Mouse (Mus musculus) cerebellum, postnatal 10 days (tissue): ENCODE measurements around the gene Fam19a4.

Experiments
- DNase-seq, 2 experiments: peaks; one replicate each; pipeline ENCODE4 v3.0.0; 2021; ENCODE audit warnings: mixed read lengths in 2 of 2

The Fam19a4 gene

DNA sequence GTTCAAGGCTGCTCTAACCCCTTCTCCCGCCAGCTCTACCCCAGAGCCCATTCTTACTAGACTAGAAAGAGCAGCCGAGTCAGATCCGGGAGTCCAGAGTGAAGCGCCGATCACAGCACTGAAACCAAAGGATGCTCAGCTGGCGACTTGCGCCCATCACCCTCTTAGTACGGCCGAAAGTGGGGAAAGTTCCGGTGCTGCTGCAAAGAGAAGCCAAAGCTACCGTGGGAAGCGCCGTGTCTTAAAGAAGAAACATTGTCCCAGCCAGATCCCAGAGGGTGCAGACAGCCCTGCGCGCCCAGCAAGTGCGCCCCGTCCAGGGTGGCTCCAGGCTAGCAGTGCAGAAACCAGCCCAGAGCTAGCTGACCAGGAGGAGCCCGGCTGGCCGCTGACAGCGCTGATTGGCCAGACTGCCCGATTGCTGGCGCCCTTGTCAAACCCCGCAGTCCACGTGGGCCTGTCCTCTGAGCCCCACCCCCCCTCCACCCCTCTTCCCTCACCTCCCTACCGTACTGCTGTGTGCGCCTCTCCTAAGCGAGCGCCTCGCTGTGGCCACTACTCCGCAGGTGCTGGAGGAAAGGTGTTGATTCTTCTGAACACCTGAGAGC is at the start of gene Fam19a4:
TSS of gene Fam19a4 (minus strand) at position 340 of the 608 bp plus-strand sequence.
- DNase-seq = peak; percentile 52 to 67

DNA sequence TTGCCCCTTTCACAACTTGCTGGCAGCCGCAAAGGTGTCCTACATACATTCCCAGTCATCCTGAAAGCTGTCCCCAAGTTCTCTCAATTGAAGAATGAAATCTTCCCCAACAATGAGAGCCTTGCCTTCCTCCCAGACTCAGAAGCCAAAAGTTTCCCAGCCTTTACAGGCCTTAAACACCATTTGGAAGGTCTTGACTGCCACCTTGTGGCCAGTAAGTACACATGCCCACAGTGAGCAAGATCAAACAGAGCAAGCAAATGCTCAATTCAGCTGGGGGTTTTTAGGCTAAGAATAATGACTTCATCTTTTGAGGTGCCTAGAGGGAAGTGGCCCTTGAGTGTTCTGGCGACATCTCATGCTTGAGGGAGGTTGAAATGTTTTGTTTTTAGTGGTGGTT is 46.6 kb upstream of the Fam19a4 start:
- DNase-seq = peak; percentile 73 to 74

DNA sequence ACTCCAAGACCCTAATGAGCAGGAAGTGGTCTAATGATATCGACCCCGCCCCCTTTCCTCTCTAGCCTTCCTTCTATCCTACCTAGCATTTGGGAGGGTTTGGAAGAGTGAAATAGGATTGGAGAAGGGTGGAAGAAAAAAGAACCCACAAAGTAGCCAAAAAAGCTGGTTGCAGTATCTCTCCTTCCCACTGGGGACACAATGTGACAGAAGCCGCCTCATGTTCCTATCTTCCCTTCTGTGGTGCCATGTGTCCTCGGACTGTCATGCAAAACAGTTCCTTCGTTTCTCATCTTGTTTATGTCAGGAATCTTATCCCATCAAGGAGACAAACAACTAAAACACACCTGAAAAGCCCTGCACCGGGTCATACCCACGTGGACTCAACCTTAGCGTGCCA is 45.9 kb upstream of the Fam19a4 start:
- DNase-seq = no peak

DNA sequence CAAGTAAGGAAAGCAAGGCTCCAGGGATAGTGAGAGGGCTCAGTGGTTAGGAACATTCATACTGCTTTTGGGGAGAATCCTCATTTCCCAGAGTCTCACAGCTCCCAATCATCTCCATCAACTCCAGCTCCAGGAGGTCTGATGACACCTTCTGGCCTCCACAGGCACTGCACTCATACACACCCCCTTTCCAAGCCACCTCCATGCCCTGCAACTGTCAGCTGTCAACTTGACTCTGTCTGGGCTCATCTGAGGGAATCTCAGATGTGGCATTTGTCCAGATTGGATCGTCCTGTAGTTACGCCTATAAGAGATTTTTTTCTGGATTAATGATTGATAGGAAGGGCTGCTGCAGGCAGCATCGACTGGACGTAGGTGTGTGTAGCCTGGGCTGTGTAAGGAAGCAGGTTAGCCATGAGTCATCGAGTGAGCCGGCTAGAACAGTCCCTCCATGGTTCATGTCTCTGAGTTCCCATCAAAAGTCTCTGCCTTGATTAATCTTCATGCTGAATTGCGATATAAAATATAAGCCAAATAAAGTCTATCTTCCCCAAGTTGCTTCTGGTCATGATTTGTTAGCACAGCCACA is 44.1 kb upstream of the Fam19a4 start:
- DNase-seq = peak; percentile 18 to 25

DNA sequence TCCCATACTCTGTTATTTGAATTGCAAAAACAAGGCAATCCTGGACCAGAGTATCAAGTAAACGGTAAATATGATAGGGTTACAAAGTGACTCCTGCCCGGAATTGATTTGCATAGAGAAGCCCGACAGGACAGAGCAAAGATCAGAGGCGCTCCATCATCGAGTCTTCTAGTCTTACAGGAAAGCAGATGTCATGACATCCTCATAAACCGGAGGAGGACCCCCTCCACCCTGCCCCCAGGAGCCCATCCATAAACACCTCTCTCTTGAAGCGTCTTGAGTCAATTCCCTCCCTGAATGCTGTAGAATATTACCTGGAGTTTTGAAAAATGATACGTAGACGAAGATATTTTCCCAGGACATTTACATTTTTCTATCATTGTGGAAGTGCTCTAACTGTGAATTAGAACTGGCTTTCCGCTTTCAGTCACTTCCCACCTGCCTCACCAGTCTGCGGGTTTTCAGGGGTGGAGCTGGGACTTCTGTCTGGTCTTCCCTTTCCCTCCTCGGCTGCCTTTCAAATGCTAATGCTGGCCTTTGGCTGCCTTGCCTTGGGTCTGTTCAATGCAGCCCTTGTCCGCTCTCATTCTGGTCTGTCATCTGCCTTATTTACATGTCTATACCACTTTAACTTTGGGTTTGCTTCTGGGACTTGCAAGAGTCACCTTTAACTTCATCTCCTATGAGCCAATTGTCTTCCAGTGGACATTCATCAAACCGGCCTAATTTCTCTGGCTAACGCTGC is 41.9 kb upstream of the Fam19a4 start:
- no peak for DNase-seq

DNA sequence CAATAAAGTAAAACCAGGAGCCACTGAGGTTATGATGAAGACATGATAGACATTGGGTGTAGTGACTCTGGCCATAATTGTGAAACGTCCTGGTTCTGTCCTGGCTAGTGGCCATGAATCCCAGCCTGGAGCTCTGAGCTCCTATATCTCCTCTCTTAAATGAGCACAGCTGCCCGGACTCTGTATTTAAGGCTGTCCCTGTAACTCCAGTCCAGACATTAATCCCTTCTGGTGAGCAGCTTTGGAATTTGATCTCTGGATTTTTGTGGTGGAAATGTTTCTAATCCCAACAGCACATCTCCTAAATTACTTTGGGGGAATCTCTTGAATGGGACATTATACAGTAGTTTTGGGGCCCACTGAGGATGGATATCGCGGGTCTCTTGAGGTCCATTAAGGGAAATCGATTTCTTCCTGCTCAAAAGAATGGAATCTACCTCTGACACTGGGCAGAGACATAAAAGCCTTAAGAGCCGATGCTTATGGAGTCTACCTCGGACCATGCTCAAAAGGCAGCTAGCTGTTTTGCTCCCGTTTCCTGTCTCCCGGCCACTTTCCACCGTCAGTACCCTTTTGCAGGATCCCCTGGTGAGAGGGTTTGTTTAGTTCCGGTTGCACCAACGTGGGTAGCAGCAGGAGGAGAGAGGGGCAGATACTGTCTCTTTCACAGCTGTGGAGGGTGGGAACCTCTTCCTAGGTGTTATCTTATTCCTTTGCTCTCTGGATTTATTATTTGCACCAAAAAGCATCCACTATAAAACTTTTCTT is 41.2 kb upstream of the Fam19a4 start:
- no peak for DNase-seq

DNA sequence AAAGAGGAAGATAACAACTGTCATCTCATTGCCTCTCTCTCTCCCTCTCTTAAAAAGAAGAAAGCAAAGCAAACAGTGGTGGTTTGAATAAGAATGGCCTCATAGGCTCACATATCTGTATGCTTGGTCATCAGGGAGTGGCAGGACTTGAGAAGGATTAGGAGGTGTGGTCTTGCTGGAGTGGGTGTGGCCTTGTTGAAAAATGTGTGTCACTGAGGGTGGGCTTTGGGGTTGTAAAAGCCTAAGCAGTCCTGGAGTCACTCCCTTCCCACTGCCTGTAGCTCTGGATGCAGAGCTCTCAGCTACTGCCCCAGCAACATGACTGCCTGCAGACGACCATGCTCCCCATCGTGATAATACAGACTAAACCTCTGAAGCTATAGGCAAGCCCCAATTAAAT is 22.1 kb upstream of the Fam19a4 start:
- no peak for DNase-seq

DNA sequence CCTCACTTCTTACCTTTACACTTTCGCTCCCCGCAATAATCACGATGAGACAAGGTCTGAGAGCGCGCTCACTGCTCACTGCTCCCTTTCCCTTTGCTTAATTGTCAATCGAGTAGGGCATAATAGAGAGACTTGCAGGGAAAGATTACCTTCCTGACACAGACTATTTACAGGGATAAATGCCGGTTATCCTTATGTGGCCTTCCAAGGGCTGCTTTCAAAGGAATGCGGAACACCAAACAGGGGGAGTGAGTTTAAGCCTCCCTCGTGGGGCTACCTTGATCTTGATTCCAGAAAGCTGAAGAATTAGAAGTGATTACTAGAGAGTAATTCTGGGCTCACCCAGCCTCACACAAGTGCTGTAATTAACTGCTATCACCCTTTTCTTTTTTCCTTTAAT is 19.8 kb upstream of the Fam19a4 start:
- DNase-seq = no peak

DNA sequence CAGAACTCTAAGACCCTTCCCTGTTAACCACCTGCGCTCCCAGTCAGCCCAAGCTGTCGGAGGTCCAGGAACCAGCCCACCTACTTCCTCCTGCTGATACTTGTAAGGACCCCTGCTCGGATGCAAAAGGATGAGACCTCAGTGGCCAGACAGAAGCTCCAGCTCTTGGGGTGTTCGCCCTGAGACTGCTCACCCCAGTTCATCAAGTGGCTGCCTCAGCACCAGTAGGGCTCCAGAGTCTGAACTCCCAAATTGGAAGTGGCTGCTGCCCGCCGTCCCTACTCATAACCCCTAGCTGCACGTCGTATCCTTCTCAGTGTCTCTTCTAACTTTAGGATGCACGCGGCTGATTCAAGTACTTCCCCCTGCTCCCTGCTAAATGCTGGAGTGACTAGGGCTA is 614 bp downstream of the Fam19a4 start:
- DNase-seq = no peak

DNA sequence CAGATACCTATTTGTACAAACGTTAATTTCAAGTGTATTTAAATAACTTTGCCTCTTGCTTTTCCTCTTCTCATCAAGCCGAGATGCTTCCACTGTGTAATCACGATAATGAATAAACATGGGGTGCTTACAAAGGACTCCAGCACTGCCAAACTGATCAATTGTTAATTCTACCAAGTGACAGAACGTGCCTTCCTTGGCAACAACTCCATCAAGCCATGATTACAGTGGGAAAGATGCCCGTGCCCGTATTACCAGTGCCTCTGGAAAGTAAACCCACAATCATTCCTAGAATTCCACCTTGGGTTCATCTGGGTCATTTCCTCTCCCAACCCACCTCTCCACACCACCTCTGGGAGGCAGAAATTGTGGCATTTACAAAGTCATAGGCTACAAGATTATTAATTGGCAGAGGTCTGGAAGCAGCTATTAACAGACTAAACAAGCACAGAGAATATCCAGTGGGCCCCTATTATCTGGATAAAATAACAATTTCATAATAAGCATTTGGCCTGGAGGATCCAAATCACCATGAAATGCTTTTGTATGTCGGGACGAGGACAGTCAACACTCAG is 7.9 kb downstream of the Fam19a4 start:
- DNase-seq = peak; percentile 8 to 11

DNA sequence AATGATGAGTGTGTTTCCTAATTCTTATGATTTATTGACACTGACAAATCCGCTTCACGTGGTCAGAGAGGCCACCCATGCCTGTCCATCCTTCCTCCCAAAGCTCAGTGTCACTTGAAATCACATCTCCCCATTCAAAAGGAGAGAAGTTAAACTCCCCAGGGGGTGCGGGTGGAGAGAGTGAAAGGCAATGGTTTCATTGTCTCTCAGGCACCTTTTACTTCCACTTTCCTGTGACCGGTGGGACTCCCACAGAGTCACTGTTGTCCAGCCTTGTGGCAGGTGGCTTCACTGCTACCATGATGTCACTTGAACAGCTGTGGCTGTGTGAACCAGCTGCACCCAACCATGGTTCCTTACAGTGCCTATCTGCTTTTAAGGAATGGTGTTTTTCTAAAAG is 11.8 kb downstream of the Fam19a4 start:
- DNase-seq = peak in 1 of 2 experiments; percentile 4

DNA sequence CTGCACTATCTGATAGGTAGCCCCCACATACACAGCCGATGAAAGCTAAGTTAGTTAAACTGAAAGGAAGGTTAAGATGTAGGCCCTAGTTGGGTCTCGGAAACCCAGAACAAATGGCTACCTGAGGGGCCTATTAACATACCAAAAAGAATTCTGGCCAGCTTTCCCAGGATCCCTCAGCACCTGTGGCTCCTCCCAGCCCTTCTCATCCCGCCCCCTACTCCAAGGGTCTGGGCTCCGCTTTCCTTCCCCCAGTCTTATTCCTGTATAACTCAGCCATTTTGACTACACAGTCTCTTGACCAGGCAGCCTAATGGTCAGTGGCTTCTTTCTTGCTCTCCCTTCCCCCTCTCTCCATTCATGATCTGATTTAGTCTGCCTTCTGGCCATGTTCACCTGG is 13.7 kb downstream of the Fam19a4 start:
- DNase-seq = no peak

DNA sequence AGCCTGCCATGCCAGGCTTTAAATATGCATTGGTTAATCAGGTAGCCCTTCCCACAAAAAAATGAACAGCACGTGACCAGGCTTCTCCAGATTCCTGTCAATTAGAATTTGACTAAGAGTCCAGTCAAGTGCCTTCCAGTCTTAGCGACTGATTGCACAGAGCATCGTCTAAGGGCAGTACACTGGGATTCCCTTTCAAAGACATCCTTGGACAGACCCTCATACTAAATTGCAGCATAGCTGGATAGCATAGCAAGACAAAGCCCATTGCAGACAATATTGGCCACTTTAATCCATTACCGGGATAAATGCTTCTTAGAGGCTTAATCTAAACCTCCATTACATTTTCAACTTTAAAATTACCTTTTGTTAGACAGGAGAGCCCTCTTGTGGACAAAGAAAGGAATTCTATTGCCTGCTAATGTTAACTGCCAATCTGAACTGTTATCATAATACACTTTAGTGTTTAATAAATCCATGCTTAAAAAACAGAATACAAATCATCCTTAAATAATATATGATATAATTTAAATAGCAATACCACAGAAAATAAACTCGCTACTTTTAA is 33.0 kb downstream of the Fam19a4 start:
- DNase-seq = peak in 1 of 2 experiments; percentile 49

DNA sequence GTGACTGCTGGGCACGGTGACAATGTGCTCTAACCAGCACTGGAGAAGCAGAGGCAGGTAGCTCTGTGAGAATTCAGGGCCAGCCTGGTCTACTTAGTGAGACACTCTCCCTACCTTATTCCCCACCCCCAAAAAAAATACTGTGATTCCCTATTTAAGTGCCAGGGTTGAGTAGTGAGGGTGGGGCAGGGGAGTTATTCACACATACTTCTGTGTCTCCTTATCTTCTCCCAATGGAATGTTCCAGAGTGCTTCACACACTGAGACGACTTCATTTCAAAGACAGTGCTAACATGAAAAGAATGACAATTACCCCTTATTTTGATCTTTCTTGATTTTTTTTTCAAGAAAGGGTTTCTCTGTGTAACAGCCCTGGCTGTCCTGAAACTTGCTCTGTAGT is 40.9 kb downstream of the Fam19a4 start:
- no peak for DNase-seq

DNA sequence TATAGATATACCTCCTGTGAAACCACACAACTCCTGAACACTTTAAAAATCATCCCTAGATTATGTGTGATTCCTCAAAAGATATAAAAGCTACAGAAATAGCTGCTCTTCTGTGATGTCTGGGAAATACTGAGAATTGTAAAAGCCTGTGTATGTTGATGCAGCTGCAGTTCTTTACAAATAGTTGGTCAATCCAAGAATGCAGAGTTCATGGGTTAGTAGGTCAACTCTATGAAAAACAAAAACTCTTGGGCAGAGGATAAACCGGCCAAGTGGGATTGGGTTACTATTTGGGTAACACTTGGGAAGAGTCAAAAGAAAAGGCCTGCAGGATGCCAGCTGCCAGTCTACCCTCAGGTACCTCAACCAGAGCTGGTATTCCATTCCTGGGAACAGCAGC is 43.5 kb downstream of the Fam19a4 start:
- no peak for DNase-seq

DNA sequence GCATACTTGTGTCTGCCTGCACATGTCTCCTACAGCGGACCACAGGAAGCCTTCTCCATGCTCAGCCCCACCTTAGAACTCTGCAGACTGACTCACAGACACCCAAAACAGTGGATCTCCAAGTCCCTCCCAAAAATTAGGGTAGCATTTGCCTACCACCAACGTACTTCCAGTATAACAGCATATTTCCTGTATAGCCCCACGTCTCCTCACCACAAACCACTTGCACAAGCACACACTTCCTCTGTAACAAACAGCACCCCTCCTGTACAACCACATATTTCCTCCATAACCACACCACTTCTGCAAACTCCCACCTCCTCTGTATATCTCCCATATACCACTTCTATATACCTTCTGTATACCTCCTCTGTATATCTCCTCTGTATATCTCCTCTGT is 44.2 kb downstream of the Fam19a4 start:
- DNase-seq = no peak

DNA sequence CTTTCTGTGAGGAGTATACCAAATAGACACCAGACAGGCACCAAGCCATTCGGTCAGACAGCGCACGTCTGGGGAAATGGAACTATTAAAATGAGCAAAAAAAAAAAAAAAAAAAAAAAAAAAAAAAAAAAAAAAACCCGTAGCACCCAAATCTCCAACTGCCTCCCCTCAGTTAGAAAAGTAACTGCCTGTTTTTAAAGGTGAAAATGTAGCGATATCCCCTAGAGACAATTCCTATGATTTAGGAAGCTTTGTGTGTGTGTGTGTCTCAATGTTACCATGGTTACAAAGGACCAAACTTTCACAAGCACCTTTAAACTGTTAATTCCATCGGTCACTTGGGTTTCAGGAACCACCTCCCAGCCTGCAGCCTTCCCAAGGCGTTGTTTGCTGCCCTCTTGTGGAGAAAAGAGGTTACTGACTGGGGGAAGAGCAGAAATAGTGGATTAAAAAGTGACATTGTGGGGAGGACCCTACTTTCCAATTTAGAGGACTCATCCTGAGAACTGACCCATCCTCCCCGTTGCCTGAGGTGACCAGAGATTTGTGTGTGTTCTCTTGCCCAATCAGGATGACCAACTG is 53.6 kb downstream of the Fam19a4 start:
- peak; percentile 80 to 86 for DNase-seq

DNA sequence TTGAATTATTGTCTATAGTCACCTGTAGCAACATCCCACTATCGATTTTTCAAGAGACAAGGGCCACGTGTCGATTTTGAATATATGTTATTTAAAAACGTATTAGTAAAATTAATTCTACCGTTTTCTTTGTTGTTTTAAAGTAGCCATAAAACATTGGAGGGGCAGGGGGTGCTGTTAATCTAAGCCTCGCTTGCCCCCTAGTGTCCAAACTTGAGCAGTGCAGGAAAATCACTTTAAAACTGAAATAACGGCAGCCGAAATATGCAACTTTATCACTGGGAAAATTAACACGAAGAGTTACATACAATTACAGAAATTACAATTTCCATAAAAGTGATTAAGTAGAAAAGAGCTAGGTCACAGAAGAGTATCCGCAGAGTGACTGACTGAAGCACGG is 55.2 kb downstream of the Fam19a4 start:
- peak; percentile 65 to 75 for DNase-seq

DNA sequence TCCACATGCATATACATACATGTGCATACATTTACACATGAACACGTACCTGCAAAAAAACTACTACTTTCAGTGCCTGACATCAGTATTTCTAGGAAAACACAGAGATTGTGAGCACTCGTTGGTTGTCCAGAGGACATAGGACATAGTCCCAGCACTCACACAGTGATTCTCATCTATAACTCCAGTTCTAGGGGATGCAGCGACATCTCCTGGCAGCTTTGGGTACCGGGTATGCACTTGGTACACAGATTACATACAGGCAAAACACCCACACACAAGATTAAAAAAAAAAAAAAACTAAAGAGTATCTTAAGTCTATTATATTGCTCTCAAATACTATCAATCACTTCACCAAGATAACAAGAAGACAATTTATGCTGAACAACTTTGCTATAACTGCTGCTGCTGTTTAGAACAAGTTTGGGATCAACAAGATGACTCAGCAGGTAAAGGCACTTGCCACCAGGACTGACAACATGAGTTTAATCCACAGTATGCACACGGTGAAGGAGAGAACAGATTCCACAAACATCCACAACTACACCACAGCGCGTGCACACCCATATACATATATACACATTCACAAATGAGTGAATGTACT is 64.6 kb downstream of the Fam19a4 start:
- DNase-seq = no peak

DNA sequence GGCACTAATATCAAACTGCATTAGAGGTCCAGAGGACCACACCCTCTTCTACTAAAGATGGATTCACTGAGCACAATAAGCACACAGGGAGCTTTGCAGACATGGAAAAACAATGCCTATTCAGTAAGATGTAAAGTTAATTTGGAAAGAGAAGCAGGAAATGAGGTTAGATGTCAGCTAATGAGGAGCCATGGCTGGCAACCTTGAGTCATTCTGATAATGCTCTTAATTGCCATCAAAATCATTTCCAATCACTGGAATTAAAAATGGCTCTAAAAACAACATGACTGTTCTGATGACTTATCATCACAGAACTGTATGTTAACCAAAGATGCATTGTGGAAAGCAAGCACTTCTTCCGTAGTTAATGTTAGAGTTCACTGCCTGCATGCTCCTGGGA is 68.5 kb downstream of the Fam19a4 start:
- no peak for DNase-seq

DNA sequence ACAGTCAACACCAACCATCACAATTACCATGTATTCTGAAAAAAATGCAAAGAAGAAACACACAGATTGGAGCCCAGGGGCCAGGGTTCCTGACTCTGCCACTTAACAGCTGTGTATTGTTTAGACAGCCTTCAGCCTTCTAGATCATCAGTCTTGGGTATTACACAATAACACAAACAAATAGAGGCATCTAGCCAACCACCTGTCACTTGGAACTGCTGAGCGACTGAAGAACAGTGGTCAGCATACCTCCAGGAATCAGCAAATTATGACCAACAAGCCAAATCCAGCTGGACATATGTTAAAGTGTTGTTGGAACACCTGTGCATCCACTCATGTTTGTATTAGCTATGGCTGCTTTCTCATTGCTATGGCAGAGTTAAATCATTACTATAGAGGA is 82.7 kb downstream of the Fam19a4 start:
- no peak for DNase-seq

DNA sequence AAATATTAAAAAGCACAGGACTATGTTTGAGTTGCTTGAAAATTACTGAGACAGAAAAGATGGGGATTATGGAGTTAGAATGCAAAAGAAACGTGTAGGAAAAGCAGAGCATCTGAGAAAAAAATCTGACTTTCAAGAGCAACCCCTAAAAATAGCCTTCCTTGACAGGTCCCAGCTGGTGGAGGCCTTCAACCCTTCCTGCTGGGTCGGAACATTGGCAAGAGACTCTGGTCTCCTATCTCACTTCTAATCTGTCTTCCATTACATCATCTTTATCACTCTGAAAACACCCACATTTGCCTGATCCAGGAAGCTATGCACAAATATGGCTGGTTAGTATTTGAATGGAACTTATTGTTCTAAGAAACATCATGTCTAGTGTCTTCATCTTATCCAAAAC is 115.4 kb downstream of the Fam19a4 start:
- DNase-seq = peak; percentile 27 to 44
